Mouse (Mus musculus) heart, embryonic 12.5 days (tissue): ENCODE results near the gene Fam196b. TPM values are rescaled to one million over a fixed set of nuclear protein-coding genes. Genes with fewer than 3 reads are reported as not detected.

Experiments used
- ATAC-seq: fragments of 200-750 bp; cut with Nextera tagmentation; 2 replicates; pipeline ENCODE4 v1.8.0; 2017; ENCODE audit warnings: moderate TSS enrichment, moderate library complexity; ENCODE audit not compliant: insufficient number of reproducible peaks, low FRiP score
- H3K27ac ChIP-seq: fragments of 300-500 bp; sonication (generic); 2 replicates; pipeline ENCODE4 v1.5.1; 2016; ENCODE audit warnings: mild to moderate bottlenecking, moderate library complexity; ENCODE audit not compliant: poor library complexity, severe bottlenecking
- H3K27me3 ChIP-seq: fragments of 300-500 bp; sonication (generic); replicated peaks from 2 replicates; pipeline ENCODE4 v1.6.1; 2016; ENCODE audit warnings: mild to moderate bottlenecking, moderate library complexity
- H3K36me3 ChIP-seq: fragments of 300-500 bp; sonication (generic); 2 replicates; pipeline ENCODE4 v1.6.1; 2016; ENCODE audit warnings: mild to moderate bottlenecking, moderate library complexity
- H3K4me1 ChIP-seq: fragments of 300-500 bp; sonication (generic); replicated peaks from 2 replicates; pipeline ENCODE4 v1.6.1; 2016; ENCODE audit warnings: mild to moderate bottlenecking
- H3K4me2 ChIP-seq: fragments of 300-500 bp; sonication (generic); 2 replicates; pipeline ENCODE4 v1.6.1; 2016; ENCODE audit warnings: mild to moderate bottlenecking, moderate library complexity
- H3K4me3 ChIP-seq: fragments of 300-500 bp; sonication (generic); 2 replicates; pipeline ENCODE4 v1.5.1; 2016; ENCODE audit warnings: mild to moderate bottlenecking
- H3K9ac ChIP-seq: fragments of 300-500 bp; sonication (generic); 2 replicates; pipeline ENCODE4 v1.6.1; 2016; ENCODE audit warnings: mild to moderate bottlenecking, moderate library complexity
- H3K9me3 ChIP-seq: fragments of 300-500 bp; sonication (generic); replicated peaks from 2 replicates; pipeline ENCODE4 v1.6.1; 2016; ENCODE audit warnings: mild to moderate bottlenecking, moderate library complexity
- WGBS: fragments of 180-500 bp; shearing (Covaris S2); methylation state at CpG from one replicate; pipeline ENCODE4 v1.1.7; 2016; 5-methylcytosine and 5-hydroxymethylcytosine counted together
- polyA plus RNA-seq: library from polyadenylated mRNA; unstranded; fragments of >200 nt; fragmentation: Nextera tagmentation; extraction: Ambion mirVana; gene quantifications from 2 replicates; pipeline ENCODE4 v1.2.1, GENCODE M21; 2016

The Fam196b gene
- polyA plus RNA-seq, 1 experiment from 2014 or later: 0.61 TPM

DNA sequence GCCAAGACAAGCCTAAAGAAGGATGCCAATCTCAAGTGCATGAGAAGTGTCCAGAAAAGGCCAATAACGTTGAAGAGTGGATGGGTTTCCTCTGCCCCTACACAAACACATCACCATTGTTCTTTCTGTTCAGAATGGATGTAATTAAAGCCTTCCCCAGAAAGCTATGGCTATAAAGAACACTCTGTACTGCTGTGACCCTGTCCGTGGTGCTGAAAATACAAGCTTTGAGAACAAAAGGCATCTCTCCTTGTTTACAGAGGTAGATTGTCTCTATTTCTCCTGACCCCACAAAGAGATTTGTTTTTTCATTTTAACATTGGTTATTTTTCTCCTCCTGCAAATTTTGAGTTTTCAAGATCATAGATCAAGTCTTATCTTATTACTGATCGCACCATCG, 133.3 kb downstream of the Fam196b start:
- no peak overlapping the region for H3K27ac ChIP-seq
- H3K9ac ChIP-seq: no peak overlapping the region
- H3K4me3 ChIP-seq: no peak overlapping the region
- H3K9me3 ChIP-seq: no peaks in the 10 kb centered on the region
- no peak overlapping the region for H3K4me2 ChIP-seq
- H3K27me3 ChIP-seq: no peaks in the 10 kb centered on the region
- WGBS: 44% methylated on average over 4 of the region's 4 CpGs
- no peaks in the 10 kb centered on the region for H3K4me1 ChIP-seq
- H3K36me3 ChIP-seq: no peaks in the 10 kb centered on the region
- no peak for ATAC-seq

DNA sequence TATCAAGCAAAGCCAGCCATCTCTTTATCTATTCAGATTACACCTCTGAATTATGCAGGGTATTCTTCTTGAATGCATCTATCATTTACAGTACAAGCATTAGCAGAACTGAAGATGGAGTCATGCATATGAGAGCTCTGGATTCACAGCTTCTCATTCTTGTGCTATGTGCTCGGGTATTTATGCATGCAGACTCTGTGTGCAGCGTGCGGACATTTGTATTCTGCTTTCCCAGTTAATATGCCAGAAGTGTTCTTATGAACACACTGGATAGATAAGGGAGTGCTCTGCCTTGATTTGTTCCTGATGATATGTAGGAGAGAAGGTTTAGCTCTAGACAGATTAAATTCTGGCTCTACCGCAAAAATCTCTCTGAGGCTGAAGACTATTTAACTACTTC, 135.3 kb downstream of the Fam196b start:
- ATAC-seq: no peak
- no peak overlapping the region for H3K4me3 ChIP-seq
- 85% methylated on average over 4 of the region's 4 CpGs for WGBS

DNA sequence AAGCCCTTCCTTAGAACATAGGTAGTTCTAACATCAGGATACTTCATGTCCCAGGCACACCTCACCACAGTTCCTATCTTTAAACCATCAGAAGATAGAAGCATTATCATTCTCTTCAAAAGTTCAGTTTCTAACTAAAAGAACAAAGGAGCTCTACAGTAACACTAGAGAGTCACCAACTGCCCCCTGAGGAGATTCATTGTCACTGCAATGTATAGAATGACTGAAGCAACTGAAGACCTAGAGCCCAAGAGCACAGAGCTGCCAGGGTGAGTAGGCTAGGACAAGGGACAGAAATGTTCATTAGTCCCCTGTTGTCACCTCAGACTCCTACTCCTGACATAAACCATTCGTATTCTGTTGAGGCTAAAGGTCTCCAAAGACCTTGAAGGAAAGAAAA, 152.4 kb downstream of the Fam196b start:
- Histone ChIP-seq H3K4me2 (no peak overlapping the region), H3K9ac (no peak overlapping the region), H3K9me3 (no peaks in the 10 kb centered on the region), H3K27ac (no peak overlapping the region), H3K4me3 (no peak overlapping the region), H3K4me1 (no peaks in the 10 kb centered on the region), H3K36me3 (no peaks in the 10 kb centered on the region), H3K27me3 (no peaks in the 10 kb centered on the region)
- no peak for ATAC-seq
- WGBS: 45% methylated on average over 1 of the region's 1 CpGs

More for the DNA sequence above, 135.3 kb downstream of the Fam196b start:
- Histone ChIP-seq H3K4me2 (no peak overlapping the region), H3K36me3 (no peaks in the 10 kb centered on the region), H3K27ac (no peak overlapping the region), H3K9me3 (no peaks in the 10 kb centered on the region), H3K9ac (no peak overlapping the region), H3K27me3 (no peaks in the 10 kb centered on the region), H3K4me1 (no peaks in the 10 kb centered on the region)

DNA sequence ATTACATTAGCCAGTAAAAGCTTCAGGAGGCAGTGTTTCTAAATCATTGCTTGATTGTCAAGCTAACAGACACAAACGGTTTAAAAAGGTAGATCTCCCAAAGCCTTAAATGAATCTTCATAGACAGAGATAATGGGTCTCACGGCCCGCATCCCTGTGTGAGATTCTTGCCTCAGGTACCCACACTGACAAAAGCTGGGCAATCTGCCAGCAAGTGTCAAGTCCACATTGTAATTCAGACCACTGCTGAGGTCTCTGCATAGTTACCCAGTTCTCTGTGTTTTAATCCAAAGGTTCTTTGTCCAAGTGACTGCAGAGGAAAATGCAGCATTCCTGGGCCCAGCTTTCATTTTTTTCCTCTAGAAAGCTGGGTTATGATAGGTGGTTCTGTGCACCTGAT, 153.9 kb downstream of the Fam196b start:
- Histone ChIP-seq H3K9me3 (no peaks in the 10 kb centered on the region), H3K36me3 (no peaks in the 10 kb centered on the region), H3K27me3 (no peaks in the 10 kb centered on the region), H3K9ac (no peak overlapping the region), H3K27ac (no peak overlapping the region), H3K4me3 (no peak overlapping the region), H3K4me2 (no peak overlapping the region), H3K4me1 (no peaks in the 10 kb centered on the region)
- 61% methylated on average over 3 of the region's 3 CpGs for WGBS
- no peak for ATAC-seq

DNA sequence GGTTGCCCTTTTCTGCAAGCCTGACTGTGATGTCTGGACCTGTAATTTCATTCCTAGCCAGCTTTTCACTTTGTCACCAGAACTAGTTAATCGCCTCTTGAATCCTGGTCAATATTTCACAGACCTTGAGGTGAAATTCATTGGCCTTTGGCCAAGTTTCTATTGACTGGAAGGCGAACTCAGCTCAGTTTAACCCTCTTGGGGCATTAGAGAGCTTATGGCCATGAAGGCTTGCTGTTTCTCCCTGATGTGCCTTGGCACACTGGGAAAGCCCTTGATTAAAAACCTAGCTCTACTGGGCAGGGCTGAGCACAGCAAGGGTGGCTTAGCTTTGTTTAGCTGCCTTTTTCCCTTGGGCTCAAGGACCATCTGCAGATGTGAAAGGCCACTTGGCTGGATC, 155.2 kb downstream of the Fam196b start:
- Histone ChIP-seq H3K27ac (no peak overlapping the region), H3K4me1 (no peaks in the 10 kb centered on the region)

More for the DNA sequence above, 155.2 kb downstream of the Fam196b start:
- ATAC-seq: no peak
- H3K9me3 ChIP-seq: no peaks in the 10 kb centered on the region
- no peaks in the 10 kb centered on the region for H3K36me3 ChIP-seq
- 71% methylated on average over 2 of the region's 2 CpGs for WGBS
- no peaks in the 10 kb centered on the region for H3K27me3 ChIP-seq
- no peak overlapping the region for H3K4me2 ChIP-seq
- no peak overlapping the region for H3K9ac ChIP-seq
- no peak overlapping the region for H3K4me3 ChIP-seq

Other genes starting within 250 kb of the Fam196b start
- not detected in 2 replicates for gene 4930469K13Rik, start 216.3 kb upstream of the Fam196b start, polyA plus RNA-seq
- not detected in 2 replicates for gene Foxi1, start 106.7 kb upstream of the Fam196b start, polyA plus RNA-seq